Mouse (Mus musculus) spleen, embryonic (tissue): Measurements from ENCODE around the gene Casp3.
"Not testable (repeated sequence)": the region's sequence is repeated elsewhere in the genome, so short reads cannot be mapped to it uniquely, and the experiment has no call there.

ENCODE experiments used
- CTCF ChIA-PET: fragments of 350-600 bp; sonication (Branson Sonifier 250); formaldehyde crosslinking; loops from one replicate; lab custom pipeline; 2022; lab: Charles Lee

Gene Casp3

GRCm38 (mm10) chr8:46616879-46617689, at the start of gene Casp3, which contains the start of gene Primpol:
TSS of gene Casp3 (plus strand) at chr8:46617291.
TSS of gene Primpol (minus strand) at chr8:46617212.
- CTCF ChIA-PET, result interaction anchor here (0.6 to 0.9 kb wide), 2 partner anchors 222 to 353 kb away, joined by 3 read pairs; no protein-coding TSS in a partner anchor

GRCm38 (mm10) chr8:46567946-46568345, 49.1 kb upstream of the Casp3 start:
- CTCF ChIA-PET, result no interaction called here

GRCm38 (mm10) chr8:46568942-46569341, 48.1 kb upstream of the Casp3 start:
- CTCF ChIA-PET, result no interaction called here

GRCm38 (mm10) chr8:46569659-46570441, 47.2 kb upstream of the Casp3 start:
- CTCF ChIA-PET, result no interaction called here

GRCm38 (mm10) chr8:46570673-46571072, 46.4 kb upstream of the Casp3 start:
- CTCF ChIA-PET, result no interaction called here

GRCm38 (mm10) chr8:46573446-46573845, 43.6 kb upstream of the Casp3 start:
- CTCF ChIA-PET, result no interaction called here

- CTCF ChIA-PET, result no interaction called here
These were observed 43.1 kb upstream of the Casp3 start for GRCm38 (mm10) chr8:46573964-46574363.

GRCm38 (mm10) chr8:46578794-46579193, 38.3 kb upstream of the Casp3 start:
- CTCF ChIA-PET, result no interaction called here

- CTCF ChIA-PET, result not testable (repeated sequence)
These were observed 32.8 kb upstream of the Casp3 start for GRCm38 (mm10) chr8:46584328-46584727.

- CTCF ChIA-PET, result no interaction called here
These were observed 31.5 kb upstream of the Casp3 start for GRCm38 (mm10) chr8:46585576-46585975.

- CTCF ChIA-PET, result no interaction called here
These were observed 29.2 kb upstream of the Casp3 start for GRCm38 (mm10) chr8:46587911-46588310.

- CTCF ChIA-PET, result no interaction called here
These were observed 28.4 kb upstream of the Casp3 start for GRCm38 (mm10) chr8:46588663-46589062.

- CTCF ChIA-PET, result no interaction called here
These were observed 24.0 kb upstream of the Casp3 start for GRCm38 (mm10) chr8:46593067-46593466.

GRCm38 (mm10) chr8:46593772-46594171, 23.3 kb upstream of the Casp3 start:
- CTCF ChIA-PET, result no interaction called here

- CTCF ChIA-PET, result interaction anchor here (0.7 kb wide), 1 partner anchor 14 kb away, joined by 4 read pairs; no protein-coding TSS in a partner anchor
These were observed 21.5 kb upstream of the Casp3 start for GRCm38 (mm10) chr8:46595593-46595992.

- CTCF ChIA-PET, result no interaction called here
These were observed 20.6 kb upstream of the Casp3 start for GRCm38 (mm10) chr8:46596530-46596929.

- CTCF ChIA-PET, result no interaction called here
These were observed 19.7 kb upstream of the Casp3 start for GRCm38 (mm10) chr8:46597411-46597810.

- CTCF ChIA-PET, result no interaction called here
These were observed 19.0 kb upstream of the Casp3 start for GRCm38 (mm10) chr8:46598114-46598513.

GRCm38 (mm10) chr8:46598753-46599152, 18.3 kb upstream of the Casp3 start:
- CTCF ChIA-PET, result no interaction called here

GRCm38 (mm10) chr8:46599314-46599904, 17.7 kb upstream of the Casp3 start:
- CTCF ChIA-PET, result no interaction called here

GRCm38 (mm10) chr8:46600959-46601707, 16.0 kb upstream of the Casp3 start:
- CTCF ChIA-PET, result no interaction called here
